Mouse (Mus musculus): ENCODE results near the gene Hoxd3. TPM values are rescaled to one million over a fixed set of nuclear protein-coding genes. Genes with fewer than 3 reads are reported as not detected.

Hoxd3 gene
- total RNA-seq, 2 experiments from 2014 or later: not detected

DNA sequence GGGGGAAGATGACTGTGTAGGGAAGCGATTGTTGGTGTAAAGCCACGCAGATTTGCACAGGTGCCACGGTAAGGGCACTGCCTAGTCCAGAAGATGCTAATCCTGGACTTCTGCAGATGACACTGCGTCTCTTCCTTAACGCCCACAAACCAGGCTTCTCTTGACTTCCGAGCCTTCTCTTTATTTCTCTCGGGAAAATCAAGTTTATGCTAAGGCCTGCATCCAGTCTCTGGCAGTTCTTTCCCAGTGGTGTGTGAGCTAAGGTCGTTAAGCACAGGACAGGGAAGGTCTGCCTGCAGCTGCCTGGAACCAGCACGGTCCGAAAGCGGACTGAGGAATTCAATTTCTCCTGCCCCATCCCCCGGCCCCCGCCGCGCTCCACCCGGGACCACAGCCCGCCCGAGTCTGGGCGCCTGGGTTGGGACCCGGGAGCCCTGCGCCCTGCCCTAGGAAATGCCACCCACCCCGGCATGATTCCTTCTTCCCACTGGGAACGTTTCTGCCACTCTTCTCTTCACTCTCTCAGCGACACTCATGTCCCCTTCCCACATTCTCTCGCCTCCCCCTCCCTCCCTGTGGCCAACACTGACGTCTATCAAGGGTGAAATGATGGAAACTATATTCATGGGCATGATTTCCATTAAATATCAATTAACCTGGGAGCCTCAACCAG is 7.9 kb upstream of the Hoxd3 start:
- intact Hi-C loops (cut with DNase I): loop anchor here (2.0 to 10.0 kb wide), 4 partner anchors 435 to 1081 kb away; no protein-coding TSS in a partner anchor
- no peak for DNase-seq

DNA sequence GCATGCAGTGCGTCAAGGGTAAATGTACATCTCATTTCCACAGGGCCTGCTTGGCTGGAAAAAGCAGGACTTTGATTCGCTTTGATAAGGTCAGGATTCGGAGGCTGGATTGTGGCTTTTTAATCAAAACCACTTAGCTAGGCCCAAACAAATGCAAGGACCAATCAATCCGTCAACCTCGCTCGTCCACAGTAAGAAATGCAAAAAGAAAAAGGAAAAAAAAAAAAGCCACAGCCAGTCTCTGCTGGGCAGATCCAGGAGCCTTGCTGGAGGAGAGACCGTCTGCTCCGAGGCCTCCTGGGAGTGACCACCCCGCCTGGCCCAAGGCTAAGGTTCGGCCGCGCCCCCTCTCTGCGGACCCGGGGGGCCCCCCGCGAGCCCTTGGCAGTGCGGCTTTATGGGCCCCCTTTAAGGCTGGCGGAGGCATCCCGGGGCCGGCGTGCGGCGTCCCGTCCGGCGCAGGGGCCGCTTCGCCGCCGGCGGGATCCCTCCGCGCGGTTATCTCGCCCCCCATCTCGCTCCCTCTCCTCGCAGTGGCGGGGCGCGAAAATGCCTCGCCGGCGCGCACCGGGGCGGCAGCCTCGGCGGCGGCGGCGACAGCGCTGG is 7.2 kb upstream of the Hoxd3 start, which contains the start of gene Hoxd8:
Gene Hoxd8, plus strand, starts transcription at position 223 of the 606 bp plus-strand sequence.
- DNase-seq: no peak
- intact Hi-C loops (cut with DNase I): loop anchor here (5.0 to 10.0 kb wide), 2 partner anchors 448 to 1080 kb away; no protein-coding TSS in a partner anchor

DNA sequence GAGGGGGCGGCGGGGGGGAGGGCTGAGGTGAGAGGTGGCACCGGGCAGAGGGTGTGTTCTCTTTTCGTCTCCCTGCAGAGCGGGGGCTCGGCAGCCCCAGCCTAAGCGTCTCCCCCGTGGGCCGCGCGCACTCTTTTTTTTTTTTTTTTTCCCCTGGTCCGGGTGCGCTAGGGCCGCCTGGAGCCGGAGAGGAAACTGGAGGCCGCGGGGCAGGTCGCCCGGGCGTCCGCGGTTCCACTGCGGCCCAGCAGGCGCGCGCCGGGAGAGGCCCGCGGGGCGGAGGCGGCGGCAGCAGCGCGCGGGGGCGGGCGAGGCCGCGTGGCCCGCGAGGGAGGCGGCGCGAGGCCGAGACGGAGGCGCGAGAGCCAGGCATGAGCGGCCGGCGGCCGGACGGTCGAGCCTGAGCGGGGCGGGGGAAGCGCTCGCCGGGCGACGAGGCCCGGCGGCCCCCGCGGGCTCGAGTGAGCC is 6.7 kb upstream of the Hoxd3 start:
- DNase-seq: no peak
- intact Hi-C loops (cut with DNase I): loop anchor here (5.0 to 10.0 kb wide), 2 partner anchors 447 to 1080 kb away; no protein-coding TSS in a partner anchor

DNA sequence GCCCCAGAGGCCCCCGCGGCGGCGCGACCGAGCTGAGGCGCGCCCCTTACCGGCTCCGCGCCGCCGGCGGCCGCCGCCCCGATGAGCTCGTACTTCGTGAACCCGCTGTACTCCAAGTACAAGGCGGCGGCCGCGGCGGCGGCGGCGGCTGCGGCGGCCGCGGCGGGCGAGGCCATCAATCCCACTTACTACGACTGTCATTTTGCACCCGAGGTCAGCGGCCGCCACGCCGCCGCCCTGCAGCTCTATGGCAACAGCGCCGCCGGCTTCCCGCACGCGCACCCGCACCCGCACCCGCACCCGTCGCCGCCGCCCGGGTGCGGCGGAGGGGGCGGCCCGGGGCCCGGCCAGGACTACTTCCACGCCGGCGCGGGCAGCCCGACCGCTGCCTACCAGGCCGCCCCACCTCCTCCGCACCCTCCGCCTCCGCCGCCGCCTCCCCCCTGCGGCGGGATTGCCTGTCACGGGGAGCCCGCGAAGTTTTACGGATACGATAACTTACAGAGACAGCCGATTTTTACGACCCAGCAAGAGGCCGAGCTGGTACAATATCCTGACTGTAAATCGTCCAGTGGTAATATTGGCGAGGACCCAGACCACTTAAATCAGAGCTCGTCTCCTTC is 6.1 kb upstream of the Hoxd3 start:
- intact Hi-C loops (cut with DNase I): loop anchor here (10.0 kb wide), 1 partner anchor 1079 kb away; no protein-coding TSS in a partner anchor
- no peak for DNase-seq

DNA sequence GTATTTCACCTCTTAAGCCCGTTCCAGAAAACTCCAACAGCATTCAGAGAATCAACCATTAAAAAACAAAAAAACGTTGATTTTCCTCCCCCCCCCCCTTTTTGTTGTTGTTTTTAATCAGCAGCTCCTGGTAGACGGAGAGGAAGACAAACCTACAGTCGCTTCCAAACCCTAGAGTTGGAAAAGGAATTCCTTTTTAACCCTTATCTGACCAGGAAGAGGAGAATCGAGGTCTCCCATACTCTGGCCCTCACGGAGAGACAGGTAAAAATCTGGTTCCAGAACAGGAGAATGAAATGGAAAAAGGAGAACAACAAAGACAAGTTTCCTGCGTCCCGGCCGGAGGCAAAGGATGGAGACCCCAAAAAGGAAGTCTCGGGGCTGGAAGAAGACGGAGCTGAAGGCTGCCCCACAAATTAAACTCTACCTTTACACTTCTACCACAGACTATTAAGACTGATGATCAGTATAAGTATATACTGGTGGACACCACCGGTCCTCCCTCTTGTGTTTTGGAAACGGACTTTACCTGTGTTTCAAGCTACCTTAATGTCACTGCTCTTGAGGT is 5.2 kb upstream of the Hoxd3 start:
- intact Hi-C loops (cut with DNase I): loop anchor here (10.0 kb wide), 1 partner anchor 1078 kb away; no protein-coding TSS in a partner anchor
- DNase-seq: no peak

DNA sequence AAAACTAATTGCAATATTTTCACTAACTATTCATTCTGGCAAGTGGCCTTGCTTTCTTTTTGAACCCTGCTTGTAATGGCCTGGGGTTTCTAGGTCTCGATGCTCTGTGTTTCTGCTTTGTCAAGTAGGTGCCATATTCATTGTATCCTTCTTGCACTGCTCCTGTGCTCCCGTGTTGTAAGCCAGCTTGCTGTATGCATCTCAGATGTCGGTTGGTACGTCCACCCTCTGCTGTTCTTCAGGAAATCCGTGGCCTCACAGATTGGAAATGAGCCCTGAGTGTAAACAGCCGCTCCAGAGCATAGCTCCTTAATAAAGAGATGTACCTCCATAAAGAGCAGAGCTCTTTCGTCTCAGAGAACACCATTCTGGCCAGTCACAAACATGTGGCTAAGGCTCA is 4.1 kb upstream of the Hoxd3 start:
- intact Hi-C loops (cut with DNase I): loop anchor here (10.0 kb wide), 1 partner anchor 1077 kb away; no protein-coding TSS in a partner anchor
- DNase-seq: no peak

DNA sequence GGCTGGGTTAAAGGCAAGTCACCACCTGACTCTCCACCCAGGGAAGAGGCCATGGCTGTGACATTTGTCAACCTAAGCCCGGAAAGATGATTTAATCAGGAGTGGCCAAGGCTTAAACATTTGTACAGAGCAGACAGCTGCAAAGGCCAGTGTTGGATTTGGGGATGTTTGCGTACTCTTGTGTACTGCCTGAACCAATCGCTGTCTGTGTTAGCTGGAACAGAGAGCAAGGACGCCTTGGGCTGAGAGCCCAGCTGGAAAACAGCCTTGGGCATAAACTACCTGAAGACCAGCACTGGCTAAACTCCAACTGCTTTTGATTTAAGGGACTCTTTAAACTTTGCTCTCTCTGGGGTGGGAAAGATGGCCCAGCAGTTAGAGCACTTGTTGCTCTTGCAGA is 3.1 kb upstream of the Hoxd3 start:
- intact Hi-C loops (cut with DNase I): loop anchor here (10.0 kb wide), 1 partner anchor 1076 kb away; no protein-coding TSS in a partner anchor
- no peak for DNase-seq

DNA sequence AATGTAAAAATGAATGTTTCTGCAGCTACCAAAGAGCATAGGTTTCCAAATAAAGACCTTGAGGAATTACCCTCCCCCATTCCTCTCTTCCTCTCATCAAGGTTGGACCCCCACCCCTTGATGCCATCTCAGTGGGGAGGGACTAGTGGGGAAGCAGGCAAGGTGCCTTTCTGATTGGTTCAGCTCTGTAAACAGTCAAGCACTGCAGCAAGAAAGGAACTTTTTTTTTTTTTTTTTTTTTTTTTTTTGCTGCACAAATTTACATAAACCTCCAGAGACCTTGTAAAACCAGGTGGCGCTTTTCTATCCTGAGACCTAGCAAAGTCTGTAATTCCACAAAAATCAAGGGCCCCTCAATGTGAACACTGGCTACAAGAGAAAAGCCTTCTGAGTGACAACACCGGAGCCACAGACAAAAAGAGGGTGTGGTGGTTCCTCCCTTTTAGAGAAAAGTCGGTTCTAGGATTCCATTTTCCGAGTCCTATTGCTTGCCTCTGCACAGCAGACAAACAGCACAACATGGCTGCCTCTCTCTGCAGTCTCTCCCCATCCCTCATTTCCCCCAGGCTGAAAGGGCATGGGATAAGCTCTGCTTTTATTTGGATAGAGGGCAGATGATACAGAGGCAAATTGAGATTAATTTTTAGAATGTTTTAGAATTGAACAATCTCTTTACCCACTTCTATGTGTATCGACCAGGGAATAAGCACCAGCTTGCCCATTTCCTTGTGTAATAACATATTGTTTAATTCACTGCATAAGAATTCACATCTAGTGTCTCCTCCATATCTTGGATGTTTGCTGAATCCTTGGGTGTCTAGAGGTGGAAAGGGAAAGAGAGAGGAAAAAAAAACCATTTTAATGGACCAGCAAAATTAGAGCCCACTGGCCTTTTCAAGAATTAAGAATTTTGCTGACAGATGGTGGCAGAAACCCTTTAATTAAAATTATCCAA is 2.0 kb upstream of the Hoxd3 start:
- DNase-seq: no peak
- intact Hi-C loops (cut with DNase I): loop anchor here (10.0 kb wide), 1 partner anchor 1075 kb away; no protein-coding TSS in a partner anchor

DNA sequence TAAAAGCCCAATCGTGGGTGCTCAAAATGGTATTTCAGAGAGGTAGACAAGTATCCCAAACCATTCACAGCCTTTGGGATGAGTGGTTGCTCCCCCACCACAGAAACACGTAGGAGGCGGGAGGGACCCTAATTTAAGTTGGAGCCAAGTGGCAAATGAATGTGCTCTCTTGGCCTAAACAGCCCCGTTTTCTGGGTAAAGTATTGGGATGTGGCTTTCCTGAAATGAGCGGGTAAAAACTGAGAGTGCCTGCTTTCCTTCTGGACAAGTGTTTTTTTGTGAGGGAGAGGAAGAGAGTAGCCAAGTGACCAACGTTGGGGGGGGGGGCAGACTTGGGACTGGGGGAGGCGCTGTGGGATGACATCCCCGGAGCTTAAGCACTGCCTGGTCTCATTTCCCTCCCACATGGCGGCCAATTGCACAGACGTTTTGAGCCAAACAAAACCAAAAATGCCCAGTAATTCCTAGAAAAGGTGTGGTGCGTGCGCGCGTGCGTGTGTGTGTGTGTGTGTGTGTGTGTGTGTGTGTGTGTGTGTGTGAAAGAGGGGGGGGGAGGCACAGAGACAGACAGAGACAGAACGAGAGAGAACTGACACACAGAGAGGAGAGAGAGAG is 691 bp upstream of the Hoxd3 start:
- intact Hi-C loops (cut with DNase I): no loop called here
- DNase-seq: no peak

DNA sequence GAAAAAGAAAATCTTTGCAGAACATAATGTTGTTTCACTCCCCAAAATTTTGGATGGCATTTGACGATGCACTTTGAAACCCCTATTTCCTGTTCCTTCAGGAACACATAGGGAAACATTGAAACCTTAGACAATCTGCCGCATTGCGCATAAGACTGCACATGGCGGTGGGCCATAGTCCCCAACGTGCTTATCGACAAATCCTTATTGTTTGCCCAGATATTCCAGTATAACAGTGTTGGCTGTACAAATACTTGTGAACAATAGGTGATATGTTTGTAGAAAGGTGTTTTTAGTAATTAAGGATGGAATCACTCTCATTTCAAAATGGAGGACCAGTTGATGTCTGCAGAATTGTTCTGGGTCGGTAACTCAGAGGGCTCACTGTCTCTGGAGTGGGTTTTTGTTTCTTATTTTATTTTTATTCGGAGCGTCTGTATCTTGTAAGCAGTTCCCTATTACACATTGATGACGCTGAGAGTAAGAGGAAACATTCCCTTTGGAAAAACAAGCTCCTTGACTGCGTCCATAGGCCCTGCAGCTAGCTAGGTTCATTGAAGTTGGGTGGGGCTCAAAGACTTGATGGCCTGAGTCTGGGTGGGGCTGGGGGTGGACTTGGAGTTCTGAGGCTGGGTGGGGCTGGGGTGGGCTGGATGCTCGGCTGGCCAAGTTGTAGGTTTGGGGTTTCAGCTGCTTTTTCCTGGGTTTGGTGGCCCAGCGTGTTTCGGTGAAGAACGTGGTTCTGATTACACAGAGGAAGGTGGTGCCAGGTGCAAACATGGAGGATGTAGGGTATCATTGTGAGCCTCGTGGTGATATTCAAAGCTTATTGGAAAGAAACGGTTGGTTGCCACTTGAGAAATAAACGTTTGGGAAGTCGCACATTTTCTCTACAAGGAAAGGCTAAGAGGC is 1.8 kb downstream of the Hoxd3 start:
- no peak for DNase-seq
- intact Hi-C loops (cut with DNase I): no loop called here

DNA sequence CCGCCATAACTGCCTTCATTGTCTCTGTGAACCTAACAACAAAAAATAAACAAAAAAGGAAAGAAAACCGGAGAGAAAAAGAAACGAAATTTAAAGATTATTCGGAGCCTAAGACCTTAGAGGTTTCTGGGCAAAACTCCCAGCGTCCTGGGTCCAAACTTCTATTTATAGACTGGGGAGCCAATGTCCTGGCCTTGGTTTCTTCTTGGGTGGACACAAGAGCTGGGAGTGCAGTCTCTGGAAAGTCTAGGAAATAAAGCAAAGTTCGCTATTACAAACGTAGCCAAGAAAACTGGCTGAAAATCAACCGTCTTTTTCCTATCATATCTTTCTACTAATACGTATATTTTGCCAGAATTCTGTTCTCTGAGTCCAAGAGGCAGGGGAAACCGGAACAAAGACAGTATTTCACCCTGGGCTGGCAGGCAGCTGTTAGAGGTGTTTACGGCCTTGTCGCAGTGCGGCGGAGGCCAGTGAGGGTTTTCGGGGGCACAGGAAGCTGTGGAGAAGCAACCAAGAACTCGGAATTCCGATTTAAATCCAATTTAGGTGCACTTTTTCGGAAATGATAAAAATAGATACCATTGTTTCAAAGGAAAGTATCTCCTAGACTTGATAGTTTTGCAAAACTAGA is 2.5 kb downstream of the Hoxd3 start:
- DNase-seq: no peak
- intact Hi-C loops (cut with DNase I): no loop called here

DNA sequence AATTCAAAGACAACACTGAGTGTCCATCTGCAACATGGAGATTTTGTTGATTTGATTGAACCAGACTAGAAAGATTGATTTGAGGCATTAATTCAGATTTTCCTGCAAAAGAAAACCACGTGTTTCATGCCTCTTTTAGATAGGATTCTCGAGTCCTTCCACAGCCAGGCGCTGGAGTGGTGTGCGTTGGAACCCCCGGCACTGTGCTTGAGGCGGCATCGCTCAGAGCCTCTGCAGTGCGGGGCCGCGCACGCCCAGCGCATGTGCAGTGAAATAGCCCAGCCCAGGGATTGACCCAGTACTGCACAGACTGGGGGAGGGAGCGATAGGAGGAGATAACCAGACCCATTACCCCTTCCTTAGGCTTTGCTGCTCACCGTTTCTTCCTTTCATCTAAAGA is 3.2 kb downstream of the Hoxd3 start:
- DNase-seq: no peak
- intact Hi-C loops (cut with DNase I): loop anchor here (1.0 to 5.0 kb wide), 4 partner anchors 249 to 597 kb away; no protein-coding TSS in a partner anchor

DNA sequence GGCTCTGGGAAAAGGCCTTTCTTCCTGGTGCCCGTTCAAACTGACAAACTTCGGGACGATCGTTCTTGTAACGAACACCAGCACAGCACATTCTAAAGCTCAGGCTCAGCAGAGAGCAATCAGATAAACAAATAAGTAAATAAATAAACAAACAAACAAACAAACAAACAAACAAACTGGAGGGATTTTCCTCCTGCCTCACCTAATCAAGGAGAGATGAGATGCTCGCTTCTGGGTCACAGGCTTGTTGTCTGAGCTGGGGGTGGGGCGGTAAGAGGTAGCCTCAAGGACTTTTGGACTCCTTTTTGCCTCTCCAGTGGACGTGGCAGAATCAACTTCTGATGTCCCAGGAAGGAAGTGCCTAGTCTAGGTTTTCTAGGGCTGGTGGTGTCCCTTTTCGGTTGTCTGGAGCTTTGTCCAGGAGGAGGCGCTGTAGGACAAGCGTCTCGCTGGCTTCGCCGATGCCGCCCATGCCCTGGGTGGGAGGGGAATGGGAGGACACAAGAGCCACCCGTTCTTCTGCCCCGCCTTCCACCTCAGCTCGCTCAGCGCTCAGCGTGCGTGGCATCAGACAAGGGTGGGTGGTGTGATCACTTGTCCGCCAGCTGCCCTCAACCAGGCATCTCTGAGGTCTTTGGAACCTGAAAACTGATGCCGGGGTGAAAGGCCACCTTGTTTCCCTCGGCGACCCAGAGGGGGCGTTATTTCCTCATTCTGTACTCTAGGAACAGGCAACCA is 3.9 kb downstream of the Hoxd3 start:
- intact Hi-C loops (cut with DNase I): loop anchor here (1.0 to 5.0 kb wide), 4 partner anchors 249 to 597 kb away; no protein-coding TSS in a partner anchor
- peak; percentile 90 to 94 for DNase-seq

DNA sequence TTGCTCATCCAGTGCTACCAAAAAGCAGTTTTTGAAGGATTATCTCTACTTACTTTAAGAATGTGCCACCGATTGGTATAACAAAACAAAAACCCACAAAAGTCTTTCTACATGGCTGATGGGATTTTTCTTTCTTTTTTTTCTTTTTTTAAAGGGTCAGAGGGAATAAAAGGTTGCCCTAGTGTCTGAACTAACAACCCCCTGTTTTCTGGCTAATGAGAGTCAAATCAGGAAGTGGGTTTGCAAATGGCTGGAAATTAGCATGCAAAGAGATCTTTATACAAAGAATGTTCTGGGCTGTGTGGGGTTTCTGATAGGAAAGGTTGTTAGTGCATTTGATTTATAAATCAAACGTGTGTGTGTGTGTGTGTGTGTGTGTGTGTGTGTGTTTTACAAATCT is 8.7 kb downstream of the Hoxd3 start:
- intact Hi-C loops (cut with DNase I): no loop called here
- DNase-seq: no peak

DNA sequence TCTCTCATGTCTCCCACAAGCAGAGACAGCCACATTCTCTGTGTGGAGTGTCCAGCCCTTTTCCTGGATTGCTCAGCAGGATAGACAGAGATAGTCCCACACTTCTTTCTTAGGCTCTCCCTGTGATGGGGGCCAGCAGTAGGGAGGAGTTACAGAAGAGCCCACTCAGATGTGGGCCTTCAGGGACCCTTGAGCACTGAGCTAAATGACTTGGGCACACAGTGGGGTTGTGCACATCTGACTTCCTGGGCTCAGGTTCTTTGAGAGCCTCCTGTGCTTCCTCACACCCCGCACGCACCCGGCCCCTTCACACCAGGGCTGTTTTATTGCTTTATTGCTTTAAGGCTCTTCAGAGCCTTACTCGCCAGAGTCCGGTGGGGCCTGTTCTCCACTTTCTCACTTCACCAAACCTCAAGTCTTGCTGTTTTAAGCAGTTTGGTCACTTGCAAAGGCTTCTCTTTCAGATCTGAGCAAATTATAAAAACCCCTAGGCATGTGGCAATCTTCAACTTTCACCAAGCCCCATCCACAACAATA is 9.3 kb downstream of the Hoxd3 start:
- no peak for DNase-seq
- intact Hi-C loops (cut with DNase I): no loop called here

DNA sequence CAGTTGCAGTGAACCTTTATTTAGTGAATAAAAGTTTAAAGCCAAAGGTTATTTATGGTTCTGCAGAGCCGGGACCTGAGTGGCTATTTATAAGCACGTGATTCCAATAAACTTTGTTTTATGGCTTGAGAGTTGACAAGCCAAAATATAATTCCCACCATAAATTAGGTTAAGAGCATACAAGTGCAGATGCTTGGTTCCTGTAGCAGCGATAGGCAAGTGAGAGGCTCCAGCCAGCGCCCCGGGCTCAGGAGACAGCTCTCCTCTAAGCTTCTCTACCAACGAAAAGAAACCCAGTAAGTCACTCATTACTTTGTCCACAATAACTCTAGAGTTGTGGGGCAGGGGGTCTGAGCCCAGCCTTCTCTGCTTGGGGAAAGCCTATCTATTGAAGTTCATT is 10.2 kb downstream of the Hoxd3 start:
- intact Hi-C loops (cut with DNase I): no loop called here
- no peak for DNase-seq

DNA sequence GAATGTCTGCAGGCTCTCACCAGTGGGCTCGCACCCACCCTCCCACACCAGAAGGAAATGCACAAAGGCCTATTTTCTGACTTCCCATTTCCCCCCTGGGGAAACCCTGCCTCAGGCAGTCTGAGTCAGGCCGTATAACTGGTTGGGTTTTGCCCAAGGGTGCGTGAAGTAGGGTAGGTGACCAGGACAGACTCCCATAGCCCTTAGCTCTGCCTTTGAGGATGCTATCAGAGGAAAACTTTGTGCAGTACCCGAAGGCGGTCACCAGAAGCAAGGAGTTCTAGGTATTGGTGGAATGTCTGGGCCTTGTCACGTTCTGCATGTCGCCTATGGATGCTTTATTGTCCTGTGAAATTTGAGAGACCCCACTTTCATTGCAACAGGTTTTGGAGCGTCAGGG is 11.2 kb downstream of the Hoxd3 start:
- no peak for DNase-seq
- intact Hi-C loops (cut with DNase I): no loop called here

All from heart, postnatal 10 days (tissue).